Mouse (Mus musculus): Measurements from ENCODE around the gene Nr1h2. TPM values are rescaled to one million over a fixed set of nuclear protein-coding genes. Genes with fewer than 3 reads are reported as not detected.

The Nr1h2 gene
- total and polyA plus RNA-seq, 2 experiments from 2014 or later, result 50.5 to 76.4 TPM

- TF ChIP-seq CTCF (IDR thresholded peaks at IDR 0.05; ENCODE audit: low read depth), result no peak
- no peaks in the 10 kb centered on the region; the same call in 1 of the 2 replicates for H3K36me3 ChIP-seq (ENCODE audit: insufficient read depth, low read length)
- H3K27me3 ChIP-seq (ENCODE audit: insufficient read depth, low read length), result no peaks in the 10 kb centered on the region
- no peaks in the 10 kb centered on the region for H3K9me3 ChIP-seq (ENCODE audit: low read length)
- no peak overlapping the region for H3K4me3 ChIP-seq (ENCODE audit: low read length)
- DNase-seq (ENCODE audit: low spot score) (no peak), ATAC-seq (no peak)
- H3K27ac ChIP-seq, result no peak overlapping the region
- 73% methylated on average over 4 of the region's 4 CpGs for WGBS
- no peak overlapping the region for H3K9ac ChIP-seq (replicated peaks; ENCODE audit: low read length)
- no peak overlapping the region for H3K4me2 ChIP-seq (ENCODE audit: low read depth, low read length)
- peaks cover 15% of the 10 kb centered on the region for H3K4me1 ChIP-seq (ENCODE audit: insufficient read depth, low read length)
Measured at GRCm38 (mm10) chr7:44597666-44598065, 43.9 kb upstream of the Nr1h2 start.

GRCm38 (mm10) chr7:44596996-44597538, 43.3 kb upstream of the Nr1h2 start:
- TF ChIP-seq CTCF (IDR thresholded peaks at IDR 0.05; ENCODE audit: low read depth), result no peak
- H3K36me3 ChIP-seq (ENCODE audit: insufficient read depth, low read length), result no peaks in the 10 kb centered on the region; the same call in 1 of the 2 replicates
- H3K27me3 ChIP-seq (ENCODE audit: insufficient read depth, low read length), result no peaks in the 10 kb centered on the region
- no peak overlapping the region for H3K9ac ChIP-seq (replicated peaks; ENCODE audit: low read length)
- H3K9me3 ChIP-seq (ENCODE audit: low read length), result no peaks in the 10 kb centered on the region
- H3K27ac ChIP-seq, result no peak overlapping the region
- ATAC-seq (no peak), DNase-seq (ENCODE audit: low spot score) (no peak)
- no peak overlapping the region for H3K4me2 ChIP-seq (ENCODE audit: low read depth, low read length)
- 65% methylated on average over 5 of the region's 5 CpGs for WGBS
- peaks cover 18% of the 10 kb centered on the region for H3K4me1 ChIP-seq (ENCODE audit: insufficient read depth, low read length)
- no peak overlapping the region for H3K4me3 ChIP-seq (ENCODE audit: low read length)

- Histone ChIP-seq H3K36me3 (ENCODE audit: insufficient read depth, low read length) (no peaks in the 10 kb centered on the region; the same call in 1 of the 2 replicates), H3K27ac (no peak overlapping the region), H3K9ac (replicated peaks; ENCODE audit: low read length) (no peak overlapping the region), H3K9me3 (ENCODE audit: low read length) (no peaks in the 10 kb centered on the region), H3K27me3 (ENCODE audit: insufficient read depth, low read length) (no peaks in the 10 kb centered on the region), H3K4me1 (ENCODE audit: insufficient read depth, low read length) (peaks cover 28% of the 10 kb centered on the region), H3K4me2 (ENCODE audit: low read depth, low read length) (no peak overlapping the region), H3K4me3 (ENCODE audit: low read length) (no peak overlapping the region)
- ATAC-seq (no peak), DNase-seq (ENCODE audit: low spot score) (no peak)
- 92% methylated on average over 6 of the region's 6 CpGs for WGBS
- TF ChIP-seq CTCF (IDR thresholded peaks at IDR 0.05; ENCODE audit: low read depth), result no peak
Measured at GRCm38 (mm10) chr7:44596051-44596450, 42.3 kb upstream of the Nr1h2 start.

- Histone ChIP-seq H3K27me3 (ENCODE audit: insufficient read depth, low read length) (no peaks in the 10 kb centered on the region), H3K9ac (replicated peaks; ENCODE audit: low read length) (no peak overlapping the region), H3K4me3 (ENCODE audit: low read length) (no peak overlapping the region), H3K9me3 (ENCODE audit: low read length) (no peaks in the 10 kb centered on the region), H3K36me3 (ENCODE audit: insufficient read depth, low read length) (no peaks in the 10 kb centered on the region; the same call in 1 of the 2 replicates), H3K27ac (peak overlapping the region; percentile 87; the same call in 1 of the 2 replicates), H3K4me1 (ENCODE audit: insufficient read depth, low read length) (peaks cover 28% of the 10 kb centered on the region), H3K4me2 (ENCODE audit: low read depth, low read length) (no peak overlapping the region)
- TF ChIP-seq CTCF (IDR thresholded peaks at IDR 0.05; ENCODE audit: low read depth), result no peak
- ATAC-seq, result no peak
- no peak for DNase-seq (ENCODE audit: low spot score)
- WGBS, result 91% methylated on average over 20 of the region's 20 CpGs
Measured at GRCm38 (mm10) chr7:44595131-44595561, 41.4 kb upstream of the Nr1h2 start.

GRCm38 (mm10) chr7:44594291-44594690, 40.5 kb upstream of the Nr1h2 start:
- TF ChIP-seq CTCF (IDR thresholded peaks at IDR 0.05; ENCODE audit: low read depth), result no peak
- Histone ChIP-seq H3K9me3 (ENCODE audit: low read length) (no peaks in the 10 kb centered on the region), H3K4me3 (ENCODE audit: low read length) (peak overlapping the region; percentile 73), H3K36me3 (ENCODE audit: insufficient read depth, low read length) (no peaks in the 10 kb centered on the region; the same call in 1 of the 2 replicates), H3K27me3 (ENCODE audit: insufficient read depth, low read length) (no peaks in the 10 kb centered on the region), H3K27ac (peak overlapping the region; percentile 87), H3K4me2 (ENCODE audit: low read depth, low read length) (peak overlapping the region; percentile 89), H3K9ac (replicated peaks; ENCODE audit: low read length) (peak overlapping the region; percentile 53), H3K4me1 (ENCODE audit: insufficient read depth, low read length) (peaks cover 31% of the 10 kb centered on the region)
- ATAC-seq, result peak; percentile 1; the same call in 1 of the 2 replicates
- 25% methylated on average over 6 of the region's 6 CpGs for WGBS
- DNase-seq (ENCODE audit: low spot score), result peak; percentile 78

- ATAC-seq, result peak; percentile 76
- H3K27ac ChIP-seq, result peak overlapping the region; percentile 87
- peak overlapping the region; percentile 89 for H3K4me2 ChIP-seq (ENCODE audit: low read depth, low read length)
- DNase-seq (ENCODE audit: low spot score), result peak; percentile 97
- no peaks in the 10 kb centered on the region for H3K27me3 ChIP-seq (ENCODE audit: insufficient read depth, low read length)
- under 1% methylated on average over 22 of the region's 22 CpGs for WGBS
- no peaks in the 10 kb centered on the region for H3K9me3 ChIP-seq (ENCODE audit: low read length)
- peak; percentile 34 for TF ChIP-seq CTCF (IDR thresholded peaks at IDR 0.05; ENCODE audit: low read depth)
- H3K36me3 ChIP-seq (ENCODE audit: insufficient read depth, low read length), result no peaks in the 10 kb centered on the region; the same call in 1 of the 2 replicates
- H3K9ac ChIP-seq (replicated peaks; ENCODE audit: low read length), result peak overlapping the region; percentile 53
- H3K4me3 ChIP-seq (ENCODE audit: low read length), result peak overlapping the region; percentile 73
- H3K4me1 ChIP-seq (ENCODE audit: insufficient read depth, low read length), result peaks cover 31% of the 10 kb centered on the region
Measured at GRCm38 (mm10) chr7:44593775-44594174, 40.0 kb upstream of the Nr1h2 start.

DNA sequence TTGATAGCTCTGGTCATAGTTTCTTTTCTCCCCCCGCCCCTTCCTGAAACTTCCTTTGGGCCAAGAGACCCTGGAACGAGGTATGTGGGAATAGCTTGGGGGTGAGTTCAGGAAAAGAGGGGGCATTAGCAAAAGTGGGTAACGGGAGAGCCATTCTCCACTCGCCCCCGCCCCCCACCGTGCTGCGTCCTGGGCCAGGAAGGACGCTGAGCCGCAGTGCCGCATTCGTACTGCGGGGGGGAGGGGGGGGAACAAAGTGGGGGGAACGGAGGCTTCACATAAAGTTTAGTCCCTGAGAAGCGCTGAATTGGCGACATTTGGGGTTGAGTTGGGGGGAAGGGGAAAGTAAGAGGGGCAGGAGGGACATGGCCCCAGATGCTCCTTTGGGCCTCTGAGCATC, 39.3 kb upstream of the Nr1h2 start:
- H3K4me2 ChIP-seq (ENCODE audit: low read depth, low read length), result peak overlapping the region; percentile 89
- no peaks in the 10 kb centered on the region for H3K27me3 ChIP-seq (ENCODE audit: insufficient read depth, low read length)
- peak overlapping the region; percentile 73 for H3K4me3 ChIP-seq (ENCODE audit: low read length)
- no peak for ATAC-seq
- peaks cover 35% of the 10 kb centered on the region for H3K4me1 ChIP-seq (ENCODE audit: insufficient read depth, low read length)
- H3K36me3 ChIP-seq (ENCODE audit: insufficient read depth, low read length), result no peaks in the 10 kb centered on the region; the same call in 1 of the 2 replicates
- H3K9ac ChIP-seq (replicated peaks; ENCODE audit: low read length), result peak overlapping the region; percentile 53
- TF ChIP-seq CTCF (IDR thresholded peaks at IDR 0.05; ENCODE audit: low read depth), result no peak
- H3K27ac ChIP-seq, result no peak overlapping the region
- H3K9me3 ChIP-seq (ENCODE audit: low read length), result no peaks in the 10 kb centered on the region
- 2% methylated on average over 14 of the region's 15 CpGs for whole genome bisulfite sequencing
- no peak for DNase-seq (ENCODE audit: low spot score)

Data from hindbrain, postnatal 0 days (tissue).